ENCODE assay signal across 8 mouse cellular contexts in the genomic region with DNA sequence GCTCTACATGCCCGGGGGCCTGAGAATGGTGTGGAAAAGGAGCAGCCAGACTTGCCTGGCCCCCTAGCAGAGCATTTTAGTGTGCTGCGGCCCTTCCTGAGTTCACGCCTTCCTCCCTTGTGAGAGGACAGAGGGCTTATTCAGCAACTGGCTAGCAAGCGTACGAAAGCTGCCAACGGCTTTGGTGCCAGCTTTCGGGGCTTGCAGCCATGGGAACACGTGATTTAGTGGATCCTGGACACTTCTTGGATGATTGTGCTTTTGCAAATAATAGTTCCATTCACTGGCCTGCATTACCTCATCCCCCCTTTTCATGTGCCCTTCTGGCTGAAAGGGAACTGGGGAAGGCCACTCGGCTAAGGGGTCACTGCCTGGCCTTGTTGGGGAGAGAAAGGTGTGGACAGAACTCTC. TPM values are rescaled to one million over a fixed set of nuclear protein-coding genes. Genes with fewer than 3 reads are reported as not detected.
A peak's percentile ranks its signal among the peaks of the same experiment; 100 is the strongest.
DNase-seq lines count a peak whose midpoint lies in the region; ATAC-seq lines count a peak whose summit lies in the region.
"Had no signal": no experiment of that assay in that cellular context is flagged by ENCODE, and none has a peak within 500 bp of the region (broad histone marks: within the 10 kb centered on the region; RNA-seq: fewer than 3 reads in every experiment).

No protein-coding gene starts in this region.

- peak overlapping the region; percentile 83 for H3K27ac ChIP-seq in hindbrain, embryonic 14.5 days

- no peak overlapping the region for H3K4me2 ChIP-seq in hindbrain, embryonic 14.5 days (replicated peaks)
- H3K4me2 ChIP-seq: lung, embryonic 14.5 days had no signal

- H3K9me3 ChIP-seq in hindbrain, embryonic 14.5 days (ENCODE audit: control insufficient read depth, low read length), result no peaks in the 10 kb centered on the region

- H3K9ac ChIP-seq in hindbrain, embryonic 14.5 days, result no peak overlapping the region
- H3K9ac ChIP-seq: lung, embryonic 14.5 days had no signal

- ATAC-seq in hindbrain, embryonic 14.5 days (ENCODE audit: low FRiP score), result peak; percentile 88

- H3K4me3 ChIP-seq in hindbrain, embryonic 14.5 days (replicated peaks; ENCODE audit: low read length), result no peak overlapping the region

- H3K36me3 ChIP-seq in hindbrain, embryonic 14.5 days (replicated peaks; ENCODE audit: control insufficient read depth, insufficient read depth), result peaks cover 29% of the 10 kb centered on the region

- peak; percentile 83 for DNase-seq in adrenal gland, postnatal 14 days
- DNase-seq in cerebellum, adult 11 months, result peak; percentile 76
- peak; percentile 77 to 82 for DNase-seq in frontal cortex, postnatal 10 days (ENCODE audit: low spot score in 2 of 2)
- DNase-seq in hindbrain, embryonic 14.5 days (ENCODE audit: low spot score), result peak; percentile 72
- peak; percentile 72 to 88 for DNase-seq in left cerebral cortex, postnatal 10 days (ENCODE audit: extremely low spot score in 1 of 2, low spot score in 2 of 2)
- peak; percentile 68 for DNase-seq in right cerebral cortex, postnatal 4 days
- DNase-seq in urinary bladder, postnatal 14 days (ENCODE audit: low spot score), result no peak
- DNase-seq: lung, embryonic 14.5 days had no signal

- H3K4me1 ChIP-seq in hindbrain, embryonic 14.5 days (replicated peaks; ENCODE audit: control insufficient read depth, insufficient read depth, low read length), result peaks cover 13% of the 10 kb centered on the region

- 58% methylated on average over 9 of the region's 9 CpGs for WGBS in hindbrain, embryonic 14.5 days

- no peaks in the 10 kb centered on the region for H3K27me3 ChIP-seq in hindbrain, embryonic 14.5 days (ENCODE audit: control insufficient read depth, insufficient read depth, low read length)

- intact Hi-C loops in left cerebral cortex, postnatal 10 days (cut with DNase I), result no loop called here

RNA-seq across cellular contexts. Expression of a gene that starts 5.2 kb away (rescaled TPM):
- 891 and 1,093 TPM in 2 replicates for total RNA-seq in adrenal gland, postnatal 14 days (2021)
- 1,408 and 1,660 TPM in 2 replicates for polyA plus RNA-seq in hindbrain, embryonic 14.5 days (2014; fragmentation: Nextera tagmentation; extraction: Ambion mirVana)
- 100 to 1,000 TPM; 343 to 360 TPM for total RNA-seq in left cerebral cortex, postnatal 10 days (2021)

RNA-seq across cellular contexts. Expression of a gene that starts 5.3 kb away (rescaled TPM):
- total RNA-seq in adrenal gland, postnatal 14 days (2021), result 8.8 and 10.7 TPM in 2 replicates
- polyA plus RNA-seq in hindbrain, embryonic 14.5 days (2014; fragmentation: Nextera tagmentation; extraction: Ambion mirVana), result 14.5 and 16.3 TPM in 2 replicates
- total RNA-seq in left cerebral cortex, postnatal 10 days (2021), result 1 to 10 TPM; 6.8 to 8.7 TPM

RNA-seq across cellular contexts. Expression of a gene that starts 41.8 kb away (rescaled TPM):
- 19.8 and 26.9 TPM in 2 replicates for total RNA-seq in adrenal gland, postnatal 14 days (2021)
- 7.5 and 10.1 TPM in 2 replicates for polyA plus RNA-seq in hindbrain, embryonic 14.5 days (2014; fragmentation: Nextera tagmentation; extraction: Ambion mirVana)
- total RNA-seq in left cerebral cortex, postnatal 10 days (2021), result 1 to 10 TPM; 1.4 to 1.8 TPM
